Mouse (Mus musculus): ENCODE results near the gene Ndufs2.

DNA sequence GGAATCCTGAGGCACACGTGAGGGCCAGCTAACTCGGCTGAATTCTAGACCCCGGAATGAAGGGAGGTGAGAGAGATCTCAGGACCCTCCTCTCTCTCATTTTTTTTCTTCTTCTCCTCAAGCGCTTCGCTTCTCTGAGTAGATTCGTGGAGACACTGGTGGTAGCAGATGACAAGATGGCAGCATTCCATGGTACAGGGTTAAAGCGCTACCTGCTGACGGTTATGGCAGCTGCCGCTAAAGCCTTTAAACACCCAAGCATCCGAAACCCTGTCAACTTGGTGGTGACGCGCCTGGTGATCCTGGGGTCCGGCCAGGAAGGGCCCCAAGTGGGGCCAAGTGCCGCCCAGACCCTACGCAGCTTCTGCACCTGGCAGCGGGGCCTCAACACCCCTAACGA, 1.2 kb upstream of the Ndufs2 start:
- TF ChIP-seq POLR2AphosphoS5 (IDR thresholded peaks at IDR 0.05; ENCODE audit: insufficient replicate concordance, low read depth, low read length) (no peak), CTCF (IDR thresholded peaks at IDR 0.05; ENCODE audit: low read depth, low read length) (no peak), GATA1 (IDR thresholded peaks at IDR 0.05; ENCODE audit: borderline replicate concordance, low read length) (no peak)

All from G1E (cell line).